Mouse (Mus musculus) E14TG2a.4 (cell line): ENCODE data around the gene Rrnad1.

Source experiments
- H3K27me3 ChIP-seq: 2 replicates; pipeline ENCODE4 v1.6.1; 2014; ENCODE audit warnings: low read length, control low read depth; ENCODE audit not compliant: insufficient read depth
- H3K36me3 ChIP-seq: 2 replicates; pipeline ENCODE4 v1.6.1; 2014; ENCODE audit warnings: low read length, control low read depth; ENCODE audit not compliant: insufficient read depth
- H3K4me1 ChIP-seq: replicated peaks from 2 replicates; pipeline ENCODE4 v1.6.1; 2014; ENCODE audit warnings: low read depth, low read length, control low read depth
- H3K4me3 ChIP-seq: replicated peaks from 2 replicates; pipeline ENCODE4 v1.5.1; 2014; ENCODE audit warnings: mild to moderate bottlenecking, low read length
- H3K9me3 ChIP-seq: 2 replicates; pipeline ENCODE4 v1.6.1; 2014; ENCODE audit warnings: low read length, control low read depth
- CTCF ChIP-seq: conservative IDR thresholded peaks from 2 replicates; pipeline ENCODE4 v1.5.1; 2014; ENCODE audit warnings: low read length
- NANOG ChIP-seq: IDR thresholded peaks from 2 replicates; pipeline ENCODE4 v1.6.1; 2014; ENCODE audit warnings: borderline replicate concordance, low read length, mixed read lengths
- POU5F1 ChIP-seq: IDR thresholded peaks from 2 replicates; pipeline ENCODE4 v1.6.1; 2014; ENCODE audit warnings: low read length, borderline replicate concordance

The Rrnad1 gene

DNA sequence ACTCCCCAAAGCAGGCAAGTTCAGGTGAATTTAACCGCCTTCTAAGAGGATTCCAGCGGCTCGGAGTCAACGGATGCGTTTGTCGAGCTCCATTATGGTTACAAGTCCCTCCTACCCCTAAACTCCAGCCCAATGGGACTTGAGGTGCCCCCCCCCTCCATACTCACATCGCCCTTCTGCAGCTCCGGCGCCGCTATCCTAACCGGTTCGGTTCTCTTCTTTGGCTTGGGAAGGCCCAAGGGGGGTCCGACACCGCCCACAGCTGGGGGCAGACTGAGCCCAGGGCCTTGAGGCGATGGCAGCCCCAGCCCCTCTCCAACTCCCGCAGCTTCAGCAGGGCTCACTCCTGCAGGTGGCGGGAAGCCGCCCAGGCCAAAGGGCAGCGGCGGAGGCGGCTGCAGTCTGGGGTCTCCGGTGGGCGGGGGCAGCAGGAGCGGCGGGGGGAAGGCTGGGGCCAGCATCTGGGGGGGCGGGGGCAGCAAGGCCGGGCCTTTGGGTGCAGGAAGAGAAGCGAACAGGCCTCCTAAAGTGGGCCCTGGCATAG, 45.7 kb downstream of the Rrnad1 start:
- Histone ChIP-seq H3K36me3 (peaks cover 41% of the 10 kb centered on the region), H3K27me3 (no peaks in the 10 kb centered on the region), H3K4me3 (peak overlapping the region; percentile 97), H3K4me1 (peaks cover 36% of the 10 kb centered on the region), H3K9me3 (no peaks in the 10 kb centered on the region)
- TF ChIP-seq CTCF (no peak), POU5F1 (no peak), NANOG (no peak)

GRCm38 (mm10) chr3:87884291-87884690, 46.2 kb downstream of the Rrnad1 start:
- no peak for TF ChIP-seq CTCF
- no peak for TF ChIP-seq NANOG
- no peak for TF ChIP-seq POU5F1
- Histone ChIP-seq H3K4me3 (peak overlapping the region; percentile 97), H3K9me3 (no peaks in the 10 kb centered on the region), H3K27me3 (no peaks in the 10 kb centered on the region), H3K36me3 (peaks cover 43% of the 10 kb centered on the region), H3K4me1 (peaks cover 35% of the 10 kb centered on the region)

GRCm38 (mm10) chr3:87877730-87878129, 52.8 kb downstream of the Rrnad1 start:
- Histone ChIP-seq H3K4me3 (no peak overlapping the region), H3K4me1 (peaks cover 19% of the 10 kb centered on the region), H3K36me3 (peaks cover 91% of the 10 kb centered on the region), H3K9me3 (no peaks in the 10 kb centered on the region), H3K27me3 (no peaks in the 10 kb centered on the region)
- TF ChIP-seq POU5F1 (no peak), CTCF (no peak), NANOG (no peak)
